Mouse (Mus musculus) midbrain, embryonic 16.5 days (tissue): ENCODE measurements around the gene Znrd1. TPM values are rescaled to one million over a fixed set of nuclear protein-coding genes. Genes with fewer than 3 reads are reported as not detected.
"Not testable (repeated sequence)": the region's sequence is repeated elsewhere in the genome, so short reads cannot be mapped to it uniquely, and the experiment has no call there.

Experiments
- ATAC-seq: fragments of 200-750 bp; cut with Nextera tagmentation; 2 replicates; pipeline ENCODE4 v1.8.0; 2017; ENCODE audit warnings: moderate TSS enrichment
- H3K27ac ChIP-seq: fragments of 300-500 bp; sonication (generic); 2 replicates; pipeline ENCODE4 v1.5.1; 2014; ENCODE audit warnings: mild to moderate bottlenecking, low read length, mixed read lengths
- H3K27me3 ChIP-seq: fragments of 300-500 bp; sonication (generic); 2 replicates; pipeline ENCODE4 v1.6.1; 2014; ENCODE audit warnings: low read depth, low read length, mixed read lengths; ENCODE audit not compliant: control insufficient read depth, insufficient read depth
- H3K36me3 ChIP-seq: fragments of 300-500 bp; sonication (generic); 2 replicates; pipeline ENCODE4 v1.6.1; 2014; ENCODE audit warnings: mild to moderate bottlenecking, low read length, moderate library complexity, mixed read lengths; ENCODE audit not compliant: control insufficient read depth, insufficient read depth
- H3K4me1 ChIP-seq: fragments of 300-500 bp; sonication (generic); 2 replicates; pipeline ENCODE4 v1.6.1; 2014; ENCODE audit warnings: mild to moderate bottlenecking, low read length, mixed read lengths; ENCODE audit not compliant: control insufficient read depth, insufficient read depth
- H3K4me2 ChIP-seq: fragments of 300-500 bp; sonication (generic); 2 replicates; pipeline ENCODE4 v1.6.1; 2014; ENCODE audit warnings: mild to moderate bottlenecking, low read length, mixed read lengths
- H3K4me3 ChIP-seq: fragments of 300-500 bp; sonication (generic); 2 replicates; pipeline ENCODE4 v1.5.1; 2014; ENCODE audit warnings: low read depth, mild to moderate bottlenecking, low read length, moderate library complexity, mixed read lengths
- H3K9ac ChIP-seq: fragments of 300-500 bp; sonication (generic); 2 replicates; pipeline ENCODE4 v1.6.1; 2014; ENCODE audit warnings: low read depth, low read length, mixed read lengths
- H3K9me3 ChIP-seq: fragments of 300-500 bp; sonication (generic); replicated peaks from 2 replicates; pipeline ENCODE4 v1.6.1; 2014; ENCODE audit warnings: mild to moderate bottlenecking, low read length, mixed read lengths; ENCODE audit not compliant: control insufficient read depth, poor library complexity, severe bottlenecking
- WGBS: fragments of 180-500 bp; shearing (Covaris S2); extraction: QIAGEN DNeasy Blood & Tissue Kit; methylation state at CpG from one replicate; pipeline ENCODE4 v1.1.7; 2014; 5-methylcytosine and 5-hydroxymethylcytosine counted together
- polyA plus RNA-seq: library from polyadenylated mRNA; unstranded; fragments of >200 nt; fragmentation: Nextera tagmentation; extraction: Ambion mirVana; gene quantifications from 2 replicates; pipeline ENCODE4 v1.2.1, GENCODE M21; 2015

Znrd1 gene
- polyA plus RNA-seq, 1 experiment from 2014 or later, result 47.3 TPM

DNA sequence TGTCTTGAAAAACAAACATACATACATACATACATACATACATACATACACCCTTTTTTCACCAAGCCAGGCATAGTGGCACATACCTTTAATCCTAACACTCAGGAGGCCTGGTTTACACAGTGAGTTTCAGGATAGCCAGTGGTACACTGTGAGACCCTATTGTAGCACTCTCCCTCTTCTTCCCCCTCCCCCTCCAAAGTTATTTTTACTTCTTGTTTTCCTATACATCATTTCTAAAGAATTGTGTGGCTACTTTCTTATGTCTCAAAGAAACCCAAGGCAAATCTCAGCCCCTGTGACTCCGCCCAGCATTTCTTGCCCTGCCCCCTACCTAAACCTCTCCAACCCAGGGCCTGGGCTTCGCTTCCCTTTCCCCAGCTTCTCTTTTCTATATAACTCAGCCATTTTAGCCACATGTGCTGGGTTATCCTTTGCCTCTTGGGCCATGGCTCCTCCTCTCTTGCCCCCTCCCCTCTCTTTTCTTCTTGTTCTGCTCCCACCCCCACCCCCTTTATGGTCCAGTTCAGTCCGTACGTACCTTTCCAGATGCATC, 35.5 kb upstream of the Znrd1 start:
- no peak for ATAC-seq
- no peaks in the 10 kb centered on the region for H3K9me3 ChIP-seq
- H3K9ac ChIP-seq, result no peak overlapping the region
- H3K36me3 ChIP-seq, result no peaks in the 10 kb centered on the region
- no peak overlapping the region for H3K4me3 ChIP-seq
- peaks cover 9% of the 10 kb centered on the region; the same call in 1 of the 2 replicates for H3K27me3 ChIP-seq
- H3K4me2 ChIP-seq, result no peak overlapping the region
- no peaks in the 10 kb centered on the region for H3K4me1 ChIP-seq
- no peak overlapping the region for H3K27ac ChIP-seq
- WGBS, result 92% methylated on average over 4 of the region's 4 CpGs

DNA sequence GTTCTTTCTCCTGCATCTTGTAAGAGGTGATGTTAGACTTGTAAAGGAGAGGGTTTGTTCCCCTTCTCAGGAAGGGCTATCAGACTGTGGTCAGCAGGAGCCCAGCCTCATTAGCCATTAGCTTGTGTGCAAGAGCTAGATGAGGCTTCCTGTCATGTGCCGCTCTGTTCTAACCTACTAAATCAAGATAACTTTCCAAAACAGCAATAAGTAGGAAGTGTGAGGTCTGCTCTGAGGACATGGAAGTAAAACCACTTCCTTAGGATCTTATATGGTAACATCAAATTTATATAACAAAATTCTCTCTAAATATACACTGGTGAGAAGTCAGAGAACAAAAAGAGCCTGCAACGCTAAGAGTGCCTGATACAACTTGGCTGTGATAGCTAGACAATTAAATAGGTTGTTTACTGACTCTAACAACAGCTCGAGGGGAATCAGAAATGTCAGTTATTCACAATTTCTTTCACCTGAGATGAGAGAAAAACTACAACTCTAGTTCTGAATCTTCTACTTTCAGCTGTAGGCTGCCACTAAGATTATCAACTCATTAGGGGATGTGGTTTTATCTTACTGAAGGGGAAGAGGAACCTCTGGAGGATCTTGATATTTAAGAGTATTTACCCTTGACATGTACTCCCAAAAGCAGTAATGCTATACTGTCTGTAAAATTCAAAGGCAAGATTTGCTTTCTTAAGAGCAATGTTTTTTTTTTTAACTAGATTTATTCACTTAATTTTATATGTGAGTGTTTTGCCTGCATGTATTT, 34.2 kb upstream of the Znrd1 start:
- Histone ChIP-seq H3K9ac (no peak overlapping the region), H3K9me3 (no peaks in the 10 kb centered on the region), H3K27me3 (peaks cover 22% of the 10 kb centered on the region), H3K36me3 (no peaks in the 10 kb centered on the region), H3K4me3 (no peak overlapping the region), H3K27ac (no peak overlapping the region), H3K4me1 (no peaks in the 10 kb centered on the region), H3K4me2 (no peak overlapping the region)
- 87% methylated on average over 3 of the region's 3 CpGs for WGBS
- no peak for ATAC-seq

DNA sequence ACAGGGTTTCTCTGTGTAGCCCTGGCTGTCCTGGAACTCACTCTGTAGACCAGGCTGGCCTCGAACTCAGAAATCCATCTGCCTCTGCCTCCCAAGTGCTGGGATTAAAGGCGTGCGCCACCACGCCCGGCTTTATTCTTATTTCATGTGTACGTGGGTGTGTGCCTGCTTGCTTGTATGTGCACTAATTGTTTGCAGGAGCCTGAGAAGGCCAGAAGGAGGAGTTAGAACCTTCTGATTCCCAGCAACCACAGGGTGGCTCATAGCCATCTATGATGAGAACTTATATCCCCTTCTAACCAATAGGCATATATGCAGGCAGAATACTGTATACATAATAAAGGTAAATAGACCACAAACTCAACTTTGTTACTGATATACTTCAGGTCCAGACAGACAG, 32.3 kb upstream of the Znrd1 start:
- ATAC-seq, H3K9ac ChIP-seq, H3K4me2 ChIP-seq, H3K27ac ChIP-seq, H3K36me3 ChIP-seq, H3K9me3 ChIP-seq, H3K4me3 ChIP-seq, H3K4me1 ChIP-seq: not testable (repeated sequence)
- 97% methylated on average over 6 of the region's 6 CpGs for WGBS
- peaks cover 23% of the 10 kb centered on the region for H3K27me3 ChIP-seq

DNA sequence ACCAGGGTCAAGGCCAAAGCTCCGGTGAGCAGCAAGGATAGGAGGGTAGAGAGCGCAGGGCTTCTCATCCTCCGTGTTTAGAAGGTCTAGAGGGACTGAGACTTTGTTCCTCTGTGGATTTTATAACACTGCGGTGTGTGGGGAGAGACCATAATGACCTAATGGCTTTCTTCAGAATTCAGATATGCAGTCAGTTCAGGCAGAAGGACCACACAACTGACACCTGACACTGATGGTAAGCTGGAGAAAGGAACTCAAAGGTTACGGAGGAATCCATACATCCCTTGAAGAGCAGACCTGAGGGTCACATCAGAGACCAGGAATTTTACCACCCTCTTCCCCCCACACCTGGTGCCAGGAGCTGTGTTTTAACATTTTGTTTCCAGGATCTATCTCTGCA, 31.1 kb upstream of the Znrd1 start, which contains the start of gene H2-M5:
Gene H2-M5 (minus strand): TSS at position 101 of the 400 bp plus-strand sequence.
- Histone ChIP-seq H3K9ac (no peak within 1 kb of the TSS), H3K9me3 (no peaks in the 10 kb centered on the region), H3K36me3 (no peaks in the 10 kb centered on the region), H3K27ac (no peak within 1 kb of the TSS), H3K4me2 (peak within 1 kb of the TSS; percentile 27), H3K27me3 (peaks cover 23% of the 10 kb centered on the region), H3K4me3 (0 out of 2 replicates have a peak within 1 kb of the TSS, but pooled peaks have one; percentile 10), H3K4me1 (no peaks in the 10 kb centered on the region)
- WGBS, result 21% methylated on average over 5 of the region's 5 CpGs
- no peak for ATAC-seq

DNA sequence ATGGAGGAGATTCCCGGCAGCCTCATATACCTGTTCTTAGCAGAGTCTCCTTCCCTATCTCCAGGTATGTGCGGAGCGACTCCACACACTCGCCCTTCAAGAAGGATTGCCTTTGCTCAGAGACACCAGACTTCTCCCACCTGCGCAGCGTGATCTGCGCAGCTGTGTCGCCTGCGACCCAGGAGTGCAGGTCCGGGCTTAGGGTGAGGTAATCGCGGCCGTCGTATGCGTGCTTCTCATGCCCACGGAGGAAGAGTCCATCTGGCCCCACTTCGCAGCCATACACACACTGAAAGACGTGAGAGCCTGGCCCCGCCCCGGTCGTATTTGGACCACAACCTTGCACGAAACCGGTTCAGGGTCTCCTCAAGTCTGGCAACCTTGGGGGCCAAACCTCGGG, 30.1 kb upstream of the Znrd1 start:
- H3K9ac ChIP-seq, result no peak overlapping the region
- no peaks in the 10 kb centered on the region for H3K36me3 ChIP-seq
- H3K4me3 ChIP-seq, result 0 out of 2 replicates have a peak overlapping the region, but pooled peaks have one; percentile 10
- H3K4me2 ChIP-seq, result peak overlapping the region; percentile 27
- peaks cover 23% of the 10 kb centered on the region for H3K27me3 ChIP-seq
- WGBS, result 9% methylated on average over 24 of the region's 24 CpGs
- H3K4me1 ChIP-seq, result no peaks in the 10 kb centered on the region
- H3K27ac ChIP-seq, result no peak overlapping the region
- ATAC-seq, result peak; percentile 56; the same call in 1 of the 2 replicates
- no peaks in the 10 kb centered on the region for H3K9me3 ChIP-seq

DNA sequence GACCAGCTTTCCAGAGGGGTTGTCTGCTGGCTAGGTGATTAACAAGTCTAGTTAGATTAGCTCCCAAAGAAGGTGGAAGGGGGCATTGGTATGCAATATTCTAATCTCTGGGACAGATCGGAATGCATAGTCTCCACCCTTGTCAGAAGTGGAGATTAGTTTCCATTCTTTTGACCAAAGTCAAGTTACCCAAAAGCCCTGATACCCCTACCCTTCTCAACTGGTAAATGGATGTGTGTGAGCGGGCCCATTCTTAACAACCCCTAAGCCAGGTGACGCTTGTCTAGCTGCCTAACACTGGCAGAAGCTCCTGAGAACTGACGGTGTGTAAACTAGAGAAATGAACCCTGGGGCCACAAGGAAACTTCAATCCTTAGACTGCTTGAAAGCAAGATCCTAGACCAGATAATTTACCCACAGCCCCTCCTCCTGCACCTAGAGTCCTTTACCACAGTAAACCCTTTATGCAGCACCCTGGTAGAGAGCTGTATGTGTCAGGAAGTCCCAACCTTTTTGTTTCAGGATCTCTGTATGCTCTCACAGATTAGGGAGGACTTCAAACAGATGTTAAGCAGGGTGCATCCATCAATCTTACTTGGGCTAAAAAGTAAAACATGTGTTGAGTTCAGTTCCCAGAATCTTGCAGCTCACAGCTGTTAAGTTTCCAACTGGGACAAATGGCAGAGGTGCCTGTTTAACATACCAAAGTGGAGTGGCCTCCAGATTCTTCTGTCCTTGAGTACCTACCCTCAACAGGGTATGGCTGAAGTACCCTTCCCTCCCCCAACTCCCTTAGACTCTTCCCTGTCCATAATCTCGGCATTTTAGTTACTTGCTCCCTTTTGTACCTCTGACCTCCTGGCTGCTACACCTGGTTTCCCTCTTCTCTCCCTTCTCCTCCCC, 24.1 kb upstream of the Znrd1 start:
- H3K9ac ChIP-seq, result no peak overlapping the region
- no peaks in the 10 kb centered on the region for H3K4me1 ChIP-seq
- no peak overlapping the region for H3K4me2 ChIP-seq
- no peak for ATAC-seq
- H3K27ac ChIP-seq, result no peak overlapping the region
- WGBS, result 32% methylated on average over 5 of the region's 5 CpGs
- no peak overlapping the region for H3K4me3 ChIP-seq
- peaks cover 1% of the 10 kb centered on the region for H3K27me3 ChIP-seq
- H3K9me3 ChIP-seq, result no peaks in the 10 kb centered on the region
- H3K36me3 ChIP-seq, result no peaks in the 10 kb centered on the region

DNA sequence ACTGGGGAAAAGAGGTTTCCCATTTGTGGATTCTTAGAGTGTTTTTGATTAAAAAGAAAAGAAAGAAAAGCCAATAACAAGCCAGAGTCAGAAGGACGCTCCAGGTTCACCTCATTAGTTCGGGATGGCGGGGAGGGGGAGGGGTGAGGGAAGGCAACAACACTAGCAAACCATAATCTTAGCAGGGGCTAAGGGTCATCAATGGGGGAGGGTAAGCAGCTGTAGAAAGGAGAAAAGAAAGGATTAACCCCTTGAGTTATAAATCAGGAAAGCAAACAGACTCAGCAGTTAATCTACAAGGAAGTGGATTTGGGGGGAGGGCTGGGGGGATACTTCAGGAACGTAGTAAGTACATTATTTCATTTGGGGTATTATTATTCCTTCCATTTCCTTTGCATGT, 23.5 kb upstream of the Znrd1 start:
- no peaks in the 10 kb centered on the region for H3K9me3 ChIP-seq
- no peaks in the 10 kb centered on the region for H3K36me3 ChIP-seq
- H3K4me2 ChIP-seq, result no peak overlapping the region
- H3K4me1 ChIP-seq, result no peaks in the 10 kb centered on the region
- no peak overlapping the region for H3K27ac ChIP-seq
- no peak for ATAC-seq
- no peaks in the 10 kb centered on the region; the same call in none of the 2 replicates for H3K27me3 ChIP-seq
- WGBS, result 5% methylated on average over 4 of the region's 4 CpGs
- H3K4me3 ChIP-seq, result no peak overlapping the region
- no peak overlapping the region for H3K9ac ChIP-seq

DNA sequence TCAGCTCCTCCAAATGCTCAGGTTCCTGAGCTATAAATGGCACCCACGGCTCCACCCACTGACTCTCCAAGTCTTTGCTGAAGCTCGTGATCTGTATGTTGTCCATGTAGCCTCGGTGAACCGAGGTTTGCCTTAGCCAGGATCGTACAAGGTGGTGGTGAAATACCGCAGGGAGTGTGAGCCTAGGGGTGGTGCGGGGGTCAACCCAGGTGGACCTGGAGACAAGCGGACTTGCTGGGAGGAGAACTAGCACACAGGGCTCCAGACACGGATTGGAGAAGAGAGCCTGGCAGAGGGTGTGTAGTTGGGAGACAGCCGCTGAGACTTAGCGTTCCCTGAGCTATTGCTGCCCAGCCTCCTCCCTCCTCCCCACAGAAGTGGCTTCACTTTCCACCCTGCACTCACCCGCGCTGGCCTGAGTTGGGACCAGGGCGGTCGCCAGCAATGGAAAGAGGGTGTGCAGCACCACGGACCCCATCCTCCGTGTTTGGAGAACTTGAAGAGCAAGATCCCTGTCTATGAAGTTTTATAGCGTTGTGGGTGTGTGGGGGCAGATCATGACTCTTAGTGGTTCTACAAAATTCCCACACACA, 23.0 kb upstream of the Znrd1 start, which contains the start of gene 2410137M14Rik:
Gene 2410137M14Rik (minus strand): TSS at position 17 of the 593 bp plus-strand sequence.
- Histone ChIP-seq H3K4me3 (no peak within 1 kb of the TSS), H3K4me1 (no peaks in the 10 kb centered on the region), H3K9me3 (no peaks in the 10 kb centered on the region), H3K27me3 (no peaks in the 10 kb centered on the region; the same call in none of the 2 replicates), H3K9ac (no peak within 1 kb of the TSS), H3K36me3 (no peaks in the 10 kb centered on the region), H3K4me2 (no peak within 1 kb of the TSS), H3K27ac (no peak within 1 kb of the TSS)
- ATAC-seq, result no peak
- 15% methylated on average over 18 of the region's 18 CpGs for WGBS
